Mouse (Mus musculus): ENCODE results near the gene Chst11. TPM values are rescaled to one million over a fixed set of nuclear protein-coding genes. Genes with fewer than 3 reads are reported as not detected.
A peak's percentile ranks its signal among the peaks of the same experiment; 100 is the strongest.

The Chst11 gene
- polyA plus RNA-seq, 1 experiment from 2014 or later, result 2.6 TPM

GRCm38 (mm10) chr10:83184480-83185069 lies 199.3 kb downstream of the Chst11 start:
- H3K4me3 ChIP-seq, result no peak overlapping the region
- no peak overlapping the region for H3K4me2 ChIP-seq
- no peak overlapping the region for H3K9ac ChIP-seq
- H3K4me1 ChIP-seq, result peaks cover 46% of the 10 kb centered on the region
- no peak for ATAC-seq (ENCODE audit: insufficient number of reproducible peaks, insufficient read depth, low FRiP score, low TSS enrichment, low read depth)
- no peaks in the 10 kb centered on the region for H3K9me3 ChIP-seq
- 43% methylated on average over 7 of the region's 7 CpGs for WGBS
- H3K36me3 ChIP-seq, result no peaks in the 10 kb centered on the region
- no peaks in the 10 kb centered on the region for H3K27me3 ChIP-seq
- H3K27ac ChIP-seq, result peak overlapping the region; percentile 55

- no peak overlapping the region for H3K27ac ChIP-seq
- H3K27me3 ChIP-seq, result no peaks in the 10 kb centered on the region
- no peak overlapping the region for H3K4me3 ChIP-seq
- 89% methylated on average over 6 of the region's 6 CpGs for WGBS
- H3K4me2 ChIP-seq, result no peak overlapping the region
- no peak overlapping the region for H3K9ac ChIP-seq
- H3K36me3 ChIP-seq, result no peaks in the 10 kb centered on the region
- H3K4me1 ChIP-seq, result peaks cover 46% of the 10 kb centered on the region
- no peaks in the 10 kb centered on the region for H3K9me3 ChIP-seq
- no peak for ATAC-seq (ENCODE audit: insufficient number of reproducible peaks, insufficient read depth, low FRiP score, low TSS enrichment, low read depth)
Observed at GRCm38 (mm10) chr10:83185121-83185520, 199.8 kb downstream of the Chst11 start.

- 78% methylated on average over 8 of the region's 8 CpGs for WGBS
- no peak for ATAC-seq (ENCODE audit: insufficient number of reproducible peaks, insufficient read depth, low FRiP score, low TSS enrichment, low read depth)
- Histone ChIP-seq H3K4me2 (no peak overlapping the region), H3K9ac (no peak overlapping the region), H3K36me3 (peaks cover 6% of the 10 kb centered on the region), H3K27me3 (no peaks in the 10 kb centered on the region), H3K4me3 (no peak overlapping the region), H3K27ac (no peak overlapping the region), H3K4me1 (peaks cover 46% of the 10 kb centered on the region), H3K9me3 (no peaks in the 10 kb centered on the region)
Observed at GRCm38 (mm10) chr10:83186167-83186566, 200.9 kb downstream of the Chst11 start.

DNA sequence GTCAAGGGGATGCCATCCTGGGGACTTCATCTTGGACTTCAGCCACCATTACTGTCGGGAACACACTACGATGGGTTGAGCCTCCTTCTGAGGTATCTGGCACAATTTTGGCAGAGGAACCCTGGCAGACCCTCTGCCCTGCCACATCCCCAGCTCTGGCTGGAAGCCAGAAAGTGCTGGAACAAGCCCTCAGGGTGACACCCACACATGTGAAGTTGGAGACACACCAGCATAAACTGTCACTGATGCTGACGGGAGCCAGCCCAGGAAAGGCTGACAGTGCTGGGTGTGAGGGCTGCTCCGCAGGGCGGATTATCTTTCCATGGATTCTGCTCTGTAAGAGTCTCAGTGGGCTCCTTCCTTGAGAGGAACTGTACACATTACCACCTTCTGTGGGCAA lies 201.7 kb downstream of the Chst11 start:
- peaks cover 43% of the 10 kb centered on the region for H3K4me1 ChIP-seq
- no peak overlapping the region for H3K27ac ChIP-seq
- 61% methylated on average over 5 of the region's 5 CpGs for WGBS
- H3K9ac ChIP-seq, result 0 out of 2 replicates have a peak overlapping the region, but pooled peaks have one; percentile 11
- H3K36me3 ChIP-seq, result peaks cover 10% of the 10 kb centered on the region
- H3K27me3 ChIP-seq, result no peaks in the 10 kb centered on the region
- ATAC-seq (ENCODE audit: insufficient number of reproducible peaks, insufficient read depth, low FRiP score, low TSS enrichment, low read depth), result no peak
- no peak overlapping the region for H3K4me2 ChIP-seq
- no peaks in the 10 kb centered on the region for H3K9me3 ChIP-seq
- no peak overlapping the region for H3K4me3 ChIP-seq

GRCm38 (mm10) chr10:83189071-83189470 lies 203.8 kb downstream of the Chst11 start:
- Histone ChIP-seq H3K4me1 (peaks cover 27% of the 10 kb centered on the region), H3K36me3 (peaks cover 10% of the 10 kb centered on the region), H3K9me3 (no peaks in the 10 kb centered on the region), H3K4me2 (no peak overlapping the region), H3K27me3 (no peaks in the 10 kb centered on the region), H3K4me3 (no peak overlapping the region), H3K9ac (no peak overlapping the region), H3K27ac (no peak overlapping the region)
- 96% methylated on average over 5 of the region's 5 CpGs for WGBS
- no peak for ATAC-seq (ENCODE audit: insufficient number of reproducible peaks, insufficient read depth, low FRiP score, low TSS enrichment, low read depth)

DNA sequence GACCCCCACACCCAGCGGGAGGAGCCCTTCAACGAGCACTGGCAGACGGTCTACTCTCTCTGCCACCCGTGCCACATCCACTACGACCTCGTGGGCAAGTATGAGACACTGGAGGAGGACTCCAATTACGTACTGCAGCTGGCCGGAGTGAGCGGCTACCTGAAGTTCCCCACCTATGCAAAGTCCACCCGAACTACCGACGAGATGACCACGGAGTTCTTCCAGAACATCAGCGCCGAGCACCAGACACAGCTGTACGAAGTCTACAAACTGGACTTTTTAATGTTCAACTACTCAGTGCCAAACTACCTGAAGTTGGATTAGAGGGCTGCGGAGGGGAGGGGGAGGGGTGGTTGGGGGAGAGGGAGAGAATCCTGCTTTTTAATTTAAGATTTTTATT lies 206.2 kb downstream of the Chst11 start:
- WGBS, result 95% methylated on average over 17 of the region's 17 CpGs

DNA sequence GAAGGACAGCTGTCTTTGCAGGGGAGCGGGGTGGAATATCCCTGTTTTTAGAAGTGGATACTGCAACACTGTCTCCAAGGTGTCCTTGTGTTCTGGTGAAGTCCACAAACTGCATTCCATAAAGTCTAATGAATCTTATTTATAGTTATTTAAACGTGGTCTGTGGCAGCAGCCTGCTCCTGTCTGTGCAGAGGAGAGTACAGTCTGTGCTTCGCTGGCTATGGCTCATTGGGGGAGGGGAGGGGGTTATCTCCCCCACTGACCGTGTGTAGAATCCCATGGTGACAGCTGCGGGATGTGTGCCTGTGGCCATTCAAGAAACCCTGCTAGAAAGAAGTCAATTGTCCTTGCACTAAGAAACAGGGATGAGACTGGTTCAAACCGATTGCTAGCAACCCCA lies 206.7 kb downstream of the Chst11 start:
- H3K9ac ChIP-seq, result no peak overlapping the region
- peaks cover 16% of the 10 kb centered on the region for H3K4me1 ChIP-seq
- H3K36me3 ChIP-seq, result peaks cover 10% of the 10 kb centered on the region
- H3K9me3 ChIP-seq, result no peaks in the 10 kb centered on the region
- H3K4me3 ChIP-seq, result no peak overlapping the region
- no peak overlapping the region for H3K27ac ChIP-seq
- 51% methylated on average over 6 of the region's 6 CpGs for WGBS
- H3K4me2 ChIP-seq, result no peak overlapping the region
- H3K27me3 ChIP-seq, result no peaks in the 10 kb centered on the region
- no peak for ATAC-seq (ENCODE audit: insufficient number of reproducible peaks, insufficient read depth, low FRiP score, low TSS enrichment, low read depth)

More for the DNA sequence above, 206.2 kb downstream of the Chst11 start:
- H3K4me2 ChIP-seq, result no peak overlapping the region
- no peaks in the 10 kb centered on the region for H3K9me3 ChIP-seq
- no peaks in the 10 kb centered on the region for H3K27me3 ChIP-seq
- no peak for ATAC-seq (ENCODE audit: insufficient number of reproducible peaks, insufficient read depth, low FRiP score, low TSS enrichment, low read depth)
- peaks cover 10% of the 10 kb centered on the region for H3K36me3 ChIP-seq
- no peak overlapping the region for H3K9ac ChIP-seq
- no peak overlapping the region for H3K4me3 ChIP-seq
- peaks cover 19% of the 10 kb centered on the region for H3K4me1 ChIP-seq
- H3K27ac ChIP-seq, result no peak overlapping the region

DNA sequence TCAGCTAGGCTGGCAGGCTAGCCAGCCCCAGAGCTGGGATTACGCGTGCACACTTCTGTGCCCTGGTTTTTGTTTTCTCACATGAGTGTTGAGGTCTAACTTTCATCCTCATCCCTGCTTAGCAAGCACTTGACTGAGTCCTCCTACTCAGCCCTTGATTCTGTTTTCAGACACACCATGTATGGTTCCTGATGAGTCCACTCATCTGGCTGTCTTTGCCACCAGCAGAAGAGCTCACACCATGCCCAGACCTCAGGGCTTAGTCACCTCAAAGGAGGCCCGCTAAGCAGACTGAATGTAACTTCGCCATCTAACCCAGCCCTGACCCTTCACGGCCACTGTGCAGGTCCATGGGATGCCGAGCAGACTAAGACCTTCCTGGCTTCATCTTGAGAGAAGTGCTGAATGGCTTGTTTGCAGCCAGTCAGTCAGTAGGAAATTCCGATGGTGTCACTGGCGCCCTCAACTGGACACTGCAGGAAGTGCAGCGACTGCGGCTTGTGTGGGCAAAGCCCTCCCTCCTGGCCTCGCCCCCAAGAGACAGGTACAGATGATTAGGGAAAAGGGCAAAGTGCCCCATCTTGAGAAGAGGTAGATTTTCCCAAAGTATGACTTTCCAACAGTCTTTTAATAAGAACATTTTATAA lies 212.5 kb downstream of the Chst11 start:
- H3K9ac ChIP-seq, result no peak overlapping the region
- H3K36me3 ChIP-seq, result no peaks in the 10 kb centered on the region
- no peaks in the 10 kb centered on the region for H3K27me3 ChIP-seq
- peaks cover 13% of the 10 kb centered on the region for H3K4me1 ChIP-seq
- no peak overlapping the region for H3K4me2 ChIP-seq
- H3K4me3 ChIP-seq, result no peak overlapping the region
- no peaks in the 10 kb centered on the region for H3K9me3 ChIP-seq
- no peak overlapping the region for H3K27ac ChIP-seq
- no peak for ATAC-seq (ENCODE audit: insufficient number of reproducible peaks, insufficient read depth, low FRiP score, low TSS enrichment, low read depth)
- 50% methylated on average over 11 of the region's 11 CpGs for WGBS

- no peaks in the 10 kb centered on the region for H3K27me3 ChIP-seq
- H3K4me2 ChIP-seq, result no peak overlapping the region
- WGBS, result 82% methylated on average over 5 of the region's 5 CpGs
- H3K9me3 ChIP-seq, result no peaks in the 10 kb centered on the region
- H3K4me1 ChIP-seq, result peaks cover 10% of the 10 kb centered on the region
- H3K4me3 ChIP-seq, result no peak overlapping the region
- H3K27ac ChIP-seq, result no peak overlapping the region
- no peak for ATAC-seq (ENCODE audit: insufficient number of reproducible peaks, insufficient read depth, low FRiP score, low TSS enrichment, low read depth)
- H3K9ac ChIP-seq, result no peak overlapping the region
- no peaks in the 10 kb centered on the region for H3K36me3 ChIP-seq
Observed at GRCm38 (mm10) chr10:83198692-83199091, 213.4 kb downstream of the Chst11 start.

DNA sequence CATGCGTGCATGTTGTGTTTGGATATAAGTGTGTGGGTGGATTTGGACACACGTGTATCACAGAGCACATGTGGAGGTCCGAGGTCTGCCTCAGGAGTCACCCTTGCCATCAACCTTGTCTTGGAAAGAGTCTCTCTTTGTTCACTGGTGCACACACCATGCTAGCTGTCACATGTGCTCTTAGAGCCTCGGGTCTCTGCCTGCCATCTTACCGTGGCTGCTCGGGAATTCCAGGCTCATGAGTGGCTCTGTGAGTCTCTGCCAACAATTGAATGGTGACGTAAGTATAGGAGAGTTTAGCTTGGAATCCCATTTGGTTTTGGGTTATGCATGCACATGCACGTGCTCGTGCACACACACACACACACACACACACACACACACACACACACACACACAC lies 214.0 kb downstream of the Chst11 start:
- Histone ChIP-seq H3K27ac (no peak overlapping the region), H3K4me2 (no peak overlapping the region), H3K4me1 (peaks cover 10% of the 10 kb centered on the region), H3K36me3 (no peaks in the 10 kb centered on the region), H3K27me3 (no peaks in the 10 kb centered on the region), H3K9me3 (no peaks in the 10 kb centered on the region), H3K9ac (no peak overlapping the region), H3K4me3 (no peak overlapping the region)
- no peak for ATAC-seq (ENCODE audit: insufficient number of reproducible peaks, insufficient read depth, low FRiP score, low TSS enrichment, low read depth)
- WGBS, result 74% methylated on average over 9 of the region's 9 CpGs

DNA sequence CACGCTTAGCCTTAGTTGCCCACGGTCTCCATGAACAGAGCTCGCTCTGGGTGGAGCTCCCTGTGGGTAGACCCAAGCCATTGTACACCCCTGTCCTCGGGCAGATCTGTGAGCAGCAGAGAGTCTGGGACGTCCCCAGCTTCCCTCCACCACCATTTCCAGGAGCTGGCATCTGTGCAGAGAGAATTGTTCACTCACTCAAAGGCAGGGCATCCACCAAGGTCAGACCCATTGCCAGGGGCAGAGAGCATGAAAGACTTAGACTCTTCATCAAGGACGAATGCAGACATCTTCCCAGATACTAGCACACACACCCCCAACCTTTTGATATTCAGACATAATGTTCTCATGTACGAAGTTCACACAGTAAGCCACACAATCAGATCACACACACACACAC lies 216.2 kb downstream of the Chst11 start:
- H3K9ac ChIP-seq, result no peak overlapping the region
- WGBS, result 80% methylated on average over 7 of the region's 7 CpGs
- no peaks in the 10 kb centered on the region for H3K9me3 ChIP-seq
- H3K4me2 ChIP-seq, result no peak overlapping the region
- no peak for ATAC-seq (ENCODE audit: insufficient number of reproducible peaks, insufficient read depth, low FRiP score, low TSS enrichment, low read depth)
- H3K4me3 ChIP-seq, result no peak overlapping the region
- H3K4me1 ChIP-seq, result peaks cover 4% of the 10 kb centered on the region
- no peaks in the 10 kb centered on the region for H3K36me3 ChIP-seq
- H3K27me3 ChIP-seq, result no peaks in the 10 kb centered on the region
- no peak overlapping the region for H3K27ac ChIP-seq

DNA sequence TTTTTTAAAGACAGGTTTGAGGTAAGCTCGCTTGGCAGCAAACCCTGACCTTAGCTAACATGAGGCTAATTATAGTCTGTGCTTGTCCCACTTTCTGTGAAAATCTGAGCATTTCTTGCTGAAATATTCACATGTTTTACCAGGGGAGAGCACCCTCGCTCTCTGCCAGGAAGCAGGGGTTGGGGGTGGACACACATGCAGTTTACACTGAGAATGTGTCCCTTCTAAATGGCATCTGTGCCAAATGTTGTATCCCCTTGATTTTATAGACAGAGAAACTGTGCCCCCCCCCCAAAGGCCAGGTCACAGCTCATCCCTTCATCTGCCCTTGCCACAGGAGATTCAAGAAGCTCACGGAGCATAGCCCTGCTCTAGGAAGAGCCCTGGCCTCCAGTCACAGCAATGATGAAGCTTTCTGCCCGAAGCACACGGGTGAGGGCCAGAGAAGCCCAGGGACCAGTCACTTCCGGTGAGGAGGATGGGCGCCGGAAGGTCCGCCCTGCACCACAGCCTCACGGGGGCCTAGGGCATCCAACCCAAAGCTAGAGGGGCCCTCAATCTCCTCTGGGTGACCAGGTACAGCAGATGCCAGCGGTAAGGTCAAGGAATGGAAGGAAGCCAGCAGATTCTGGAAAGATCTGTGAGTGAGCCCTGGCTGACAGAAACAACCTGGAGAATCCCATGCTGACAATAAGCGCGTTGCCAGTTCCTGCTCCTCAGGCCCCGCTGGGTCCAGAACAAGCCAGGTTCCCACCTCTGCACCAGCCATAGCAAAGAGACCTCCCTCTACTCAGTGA lies 217.8 kb downstream of the Chst11 start:
- 87% methylated on average over 14 of the region's 14 CpGs for WGBS
- Histone ChIP-seq H3K4me2 (no peak overlapping the region), H3K9ac (no peak overlapping the region), H3K9me3 (no peaks in the 10 kb centered on the region), H3K4me3 (no peak overlapping the region), H3K36me3 (no peaks in the 10 kb centered on the region), H3K27me3 (no peaks in the 10 kb centered on the region), H3K4me1 (peaks cover 8% of the 10 kb centered on the region), H3K27ac (no peak overlapping the region)
- ATAC-seq (ENCODE audit: insufficient number of reproducible peaks, insufficient read depth, low FRiP score, low TSS enrichment, low read depth), result no peak

Measured in embryonic facial prominence, embryonic 13.5 days (tissue).